Mouse (Mus musculus) T-cell, adult 2 months (primary cell): Measurements from ENCODE around the gene Olfr32.
"Not testable (repeated sequence)": the region's sequence is repeated elsewhere in the genome, so short reads cannot be mapped to it uniquely, and the experiment has no call there.

ENCODE experiments used
- DNase-seq: peaks from one replicate; pipeline ENCODE4 v3.0.0; 2022; ENCODE audit warnings: low spot score

Olfr32 gene

GRCm38 (mm10) chr2:90142196-90142595, at the start of gene Olfr32:
TSS of gene Olfr32 (minus strand) at chr2:90142296.
- no peak for DNase-seq

- DNase-seq: not testable (repeated sequence)
Observed at GRCm38 (mm10) chr2:90187082-90187481, 45.0 kb upstream of the Olfr32 start.

DNA sequence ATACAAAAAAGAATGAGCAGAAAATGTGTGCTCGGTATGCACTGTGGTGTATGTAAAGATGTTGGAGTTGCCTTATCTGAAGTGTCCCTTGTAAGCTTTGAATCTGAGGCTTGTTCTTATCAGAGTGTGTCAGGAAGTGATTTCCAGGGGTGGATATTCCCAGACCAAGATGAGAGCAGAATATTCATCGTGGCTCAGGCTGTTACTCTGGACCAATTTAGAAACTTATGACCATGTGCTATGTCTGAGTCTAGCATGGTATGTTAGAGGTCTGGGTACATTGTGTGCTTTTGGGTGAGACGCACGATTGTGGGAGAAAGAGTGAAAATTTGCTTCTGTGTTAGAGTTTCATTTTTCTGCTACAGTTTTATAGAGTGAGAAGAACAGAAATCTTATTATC, 44.0 kb upstream of the Olfr32 start:
- not testable (repeated sequence) for DNase-seq

- DNase-seq: no peak
Observed at GRCm38 (mm10) chr2:90153916-90154315, 11.8 kb upstream of the Olfr32 start.

DNA sequence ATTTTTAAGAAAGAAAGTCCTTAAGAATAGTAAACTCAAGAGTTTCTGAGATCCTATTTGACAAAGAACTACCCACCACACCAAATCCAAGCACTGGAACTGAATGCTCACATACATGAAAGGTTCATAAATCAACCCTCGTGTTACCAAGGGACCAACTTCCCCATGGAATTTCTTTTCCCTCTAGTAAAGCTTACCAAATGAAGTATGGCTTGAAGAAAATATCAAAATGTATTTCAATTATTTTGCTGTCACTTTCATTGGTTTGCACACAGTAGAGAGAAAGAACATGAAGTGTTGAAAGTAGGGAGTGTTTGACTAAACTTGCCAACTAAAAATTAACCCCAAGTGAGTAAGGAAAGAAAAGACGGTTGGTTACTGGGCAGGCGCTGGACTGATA, 10.9 kb upstream of the Olfr32 start, which contains the start of gene Olfr1270:
Gene Olfr1270, minus strand, starts transcription at position 101 of the 400 bp plus-strand sequence.
- no peak for DNase-seq

GRCm38 (mm10) chr2:90121312-90121711, 20.8 kb downstream of the Olfr32 start, which contains the start of gene Olfr1269:
TSS of gene Olfr1269 (minus strand) at chr2:90121412.
- DNase-seq: no peak
